Mouse (Mus musculus) midbrain, postnatal 0 days (tissue): ENCODE measurements around the gene Mkrn1. TPM values are rescaled to one million over a fixed set of nuclear protein-coding genes. Genes with fewer than 3 reads are reported as not detected.
"Not testable (repeated sequence)": the region's sequence is repeated elsewhere in the genome, so short reads cannot be mapped to it uniquely, and the experiment has no call there.

ENCODE experiments used
- ATAC-seq: fragments of 200-750 bp; cut with Nextera tagmentation; 2 replicates; pipeline ENCODE4 v1.8.0; 2017; ENCODE audit warnings: moderate number of reproducible peaks, mild to moderate bottlenecking, moderate TSS enrichment, moderate library complexity; ENCODE audit not compliant: low FRiP score
- DNase-seq: peaks from one replicate; pipeline ENCODE4 v3.0.0-alpha.2; 2015; ENCODE audit warnings: low spot score
- H3K27ac ChIP-seq: fragments of 300-500 bp; sonication (generic); 2 replicates; pipeline ENCODE4 v1.5.1; 2014; ENCODE audit warnings: low read depth, mild to moderate bottlenecking, low read length, mixed read lengths
- H3K27me3 ChIP-seq: fragments of 300-500 bp; sonication (generic); 2 replicates; pipeline ENCODE4 v1.6.1; 2014; ENCODE audit warnings: low read length, control low read depth, mixed read lengths; ENCODE audit not compliant: insufficient read depth
- H3K36me3 ChIP-seq: fragments of 300-500 bp; sonication (generic); 2 replicates; pipeline ENCODE4 v1.6.1; 2014; ENCODE audit warnings: low read length, control low read depth, mixed read lengths; ENCODE audit not compliant: insufficient read depth
- H3K4me1 ChIP-seq: fragments of 300-500 bp; sonication (generic); 2 replicates; pipeline ENCODE4 v1.6.1; 2014; ENCODE audit warnings: mild to moderate bottlenecking, control low read depth, antibody characterized with exemption, low read length, mixed read lengths; ENCODE audit not compliant: insufficient read depth
- H3K4me2 ChIP-seq: fragments of 300-500 bp; sonication (generic); 2 replicates; pipeline ENCODE4 v1.6.1; 2014; ENCODE audit warnings: low read depth, mild to moderate bottlenecking, low read length, mixed read lengths; ENCODE audit not compliant: poor library complexity, severe bottlenecking
- H3K4me3 ChIP-seq: fragments of 300-500 bp; sonication (generic); 2 replicates; pipeline ENCODE4 v1.5.1; 2014; ENCODE audit warnings: low read depth, mild to moderate bottlenecking, low read length, moderate library complexity
- H3K9ac ChIP-seq: fragments of 300-500 bp; sonication (generic); replicated peaks from 2 replicates; pipeline ENCODE4 v1.6.1; 2014; ENCODE audit warnings: mild to moderate bottlenecking, low read length, moderate library complexity, mixed read lengths; ENCODE audit not compliant: poor library complexity, severe bottlenecking
- H3K9me3 ChIP-seq: fragments of 300-500 bp; sonication (generic); 2 replicates; pipeline ENCODE4 v1.6.1; 2016; ENCODE audit warnings: low read length, control low read depth
- CTCF ChIP-seq: IDR thresholded peaks from 2 replicates; pipeline ENCODE4 v1.5.1; 2016; ENCODE audit warnings: antibody characterized with exemption, mild to moderate bottlenecking
- WGBS: fragments of 180-500 bp; shearing (Covaris S2); extraction: QIAGEN DNeasy Blood & Tissue Kit; methylation state at CpG from one replicate; pipeline ENCODE4 v1.1.7; 2014; 5-methylcytosine and 5-hydroxymethylcytosine counted together
- polyA plus RNA-seq: library from polyadenylated mRNA; unstranded; fragments of >200 nt; fragmentation: Nextera tagmentation; extraction: Ambion mirVana; gene quantifications from 2 replicates; pipeline ENCODE4 v1.2.1, GENCODE M21; 2015
- total RNA-seq: library from RNA; depleted of rRNA; stranded (reverse); fragments of >200 nt; gene quantifications from 2 replicates; pipeline ENCODE4 v1.2.3, GENCODE M21; 2014

Mkrn1 gene
- total and polyA plus RNA-seq, 2 experiments from 2014 or later: 201 to 238 TPM

- Histone ChIP-seq H3K36me3 (no peaks in the 10 kb centered on the region), H3K4me2 (no peak overlapping the region), H3K9me3 (no peaks in the 10 kb centered on the region), H3K27ac (no peak overlapping the region), H3K4me1 (no peaks in the 10 kb centered on the region), H3K27me3 (no peaks in the 10 kb centered on the region), H3K4me3 (no peak overlapping the region), H3K9ac (no peak overlapping the region)
- WGBS: 88% methylated on average over 2 of the region's 2 CpGs
- no peak for ATAC-seq
- TF ChIP-seq CTCF: no peak
- no peak for DNase-seq
These were observed 4.9 kb upstream of the Mkrn1 start for GRCm38 (mm10) chr6:39425181-39425580.

- H3K27me3 ChIP-seq: no peaks in the 10 kb centered on the region
- no peak overlapping the region for H3K9ac ChIP-seq
- H3K4me2 ChIP-seq: no peak overlapping the region
- H3K27ac ChIP-seq: no peak overlapping the region
- 92% methylated on average over 7 of the region's 7 CpGs for WGBS
- DNase-seq (no peak), ATAC-seq (no peak)
- H3K4me1 ChIP-seq: no peaks in the 10 kb centered on the region
- TF ChIP-seq CTCF: no peak
- no peaks in the 10 kb centered on the region for H3K9me3 ChIP-seq
- H3K4me3 ChIP-seq: no peak overlapping the region
- no peaks in the 10 kb centered on the region for H3K36me3 ChIP-seq
These were observed 3.4 kb upstream of the Mkrn1 start for GRCm38 (mm10) chr6:39423686-39424085.

GRCm38 (mm10) chr6:39423130-39423551 is 2.9 kb upstream of the Mkrn1 start:
- H3K4me3 ChIP-seq: no peak overlapping the region
- H3K27me3 ChIP-seq: no peaks in the 10 kb centered on the region
- no peak for ATAC-seq
- DNase-seq: no peak
- TF ChIP-seq CTCF: no peak
- H3K4me1 ChIP-seq: no peaks in the 10 kb centered on the region
- 72% methylated on average over 6 of the region's 6 CpGs for WGBS
- H3K4me2 ChIP-seq: no peak overlapping the region
- H3K36me3 ChIP-seq: no peaks in the 10 kb centered on the region
- H3K27ac ChIP-seq: no peak overlapping the region
- no peak overlapping the region for H3K9ac ChIP-seq
- no peaks in the 10 kb centered on the region for H3K9me3 ChIP-seq

- Histone ChIP-seq H3K4me2 (peak overlapping the region; percentile 63), H3K27me3 (no peaks in the 10 kb centered on the region), H3K4me1 (0 out of 2 replicates have a peak, but pooled peaks cover 3% of the 10 kb centered on the region), H3K9ac (no peak overlapping the region), H3K9me3 (no peaks in the 10 kb centered on the region), H3K4me3 (peak overlapping the region; percentile 92), H3K27ac (peak overlapping the region; percentile 95), H3K36me3 (no peaks in the 10 kb centered on the region)
- TF ChIP-seq CTCF: no peak
- ATAC-seq (no peak), DNase-seq (no peak)
- WGBS: 42% methylated on average over 4 of the region's 4 CpGs
These were observed 605 bp upstream of the Mkrn1 start for GRCm38 (mm10) chr6:39420867-39421266.

- Histone ChIP-seq H3K27me3 (no peaks in the 10 kb centered on the region), H3K9ac (peak overlapping the region; percentile 91), H3K9me3 (no peaks in the 10 kb centered on the region), H3K36me3 (no peaks in the 10 kb centered on the region), H3K4me3 (peak overlapping the region; percentile 92), H3K27ac (peak overlapping the region; percentile 95), H3K4me2 (peak overlapping the region; percentile 63), H3K4me1 (peaks cover 4% of the 10 kb centered on the region; the same call in 1 of the 2 replicates)
- TF ChIP-seq CTCF: no peak
- ATAC-seq (peak; percentile 39), DNase-seq (peak; percentile 43)
- under 1% methylated on average over 33 of the region's 43 CpGs for WGBS
These were observed 844 bp downstream of the Mkrn1 start for GRCm38 (mm10) chr6:39419386-39419850.

- H3K27me3 ChIP-seq: not testable (repeated sequence)
These were observed 3.6 kb downstream of the Mkrn1 start for GRCm38 (mm10) chr6:39416654-39417053.

More at GRCm38 (mm10) chr6:39416654-39417053, 3.6 kb downstream of the Mkrn1 start:
- not testable (repeated sequence) for H3K4me3 ChIP-seq, H3K4me1 ChIP-seq, DNase-seq, ATAC-seq, H3K9ac ChIP-seq, H3K27ac ChIP-seq, H3K4me2 ChIP-seq, H3K9me3 ChIP-seq, H3K36me3 ChIP-seq
